Mouse (Mus musculus) heart, adult 11 months (tissue): Measurements from ENCODE around the gene Slc6a20a.

Source experiments
- DNase-seq: peaks from one replicate; pipeline ENCODE4 v3.0.0; 2022

Slc6a20a gene

DNA sequence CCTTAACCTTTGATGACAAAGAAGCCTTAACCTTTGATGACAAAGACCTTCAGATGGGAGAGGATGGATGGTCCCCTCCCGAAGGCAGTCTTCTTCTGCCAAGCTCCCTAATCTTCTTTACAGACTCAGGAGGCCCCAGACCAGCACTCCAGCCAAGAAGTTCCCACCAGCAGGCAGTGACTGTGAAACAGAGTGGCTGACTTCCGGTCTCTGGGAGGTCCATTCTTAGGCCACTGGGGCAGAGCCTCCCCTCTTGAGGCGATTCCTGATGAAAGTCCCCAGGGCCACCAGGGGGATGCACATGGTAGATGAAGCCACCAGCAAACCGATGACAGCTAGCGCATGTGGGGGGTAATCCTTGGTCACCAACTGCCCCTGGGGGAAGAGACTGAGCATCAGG lies 41.9 kb downstream of the Slc6a20a start:
- no peak for DNase-seq

DNA sequence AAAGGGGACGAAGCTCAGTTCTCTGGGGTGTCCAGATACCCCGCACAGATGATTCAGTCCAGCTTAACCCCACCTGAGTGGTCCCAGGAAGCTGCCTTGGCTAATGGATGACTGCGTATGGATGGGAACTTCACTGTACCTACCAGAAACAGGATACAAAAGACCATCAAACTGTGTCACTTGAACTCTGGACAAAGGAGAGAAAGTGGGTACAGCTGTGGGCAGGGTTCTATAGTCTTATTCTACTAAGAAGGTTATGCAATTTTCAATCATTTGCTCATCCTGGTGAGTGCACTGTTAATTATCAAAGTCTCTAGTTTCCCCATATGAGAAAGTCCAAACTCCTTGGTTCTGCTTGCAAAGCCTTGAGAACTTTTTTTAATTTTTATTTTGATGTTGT lies 45.7 kb downstream of the Slc6a20a start:
- no peak for DNase-seq

DNA sequence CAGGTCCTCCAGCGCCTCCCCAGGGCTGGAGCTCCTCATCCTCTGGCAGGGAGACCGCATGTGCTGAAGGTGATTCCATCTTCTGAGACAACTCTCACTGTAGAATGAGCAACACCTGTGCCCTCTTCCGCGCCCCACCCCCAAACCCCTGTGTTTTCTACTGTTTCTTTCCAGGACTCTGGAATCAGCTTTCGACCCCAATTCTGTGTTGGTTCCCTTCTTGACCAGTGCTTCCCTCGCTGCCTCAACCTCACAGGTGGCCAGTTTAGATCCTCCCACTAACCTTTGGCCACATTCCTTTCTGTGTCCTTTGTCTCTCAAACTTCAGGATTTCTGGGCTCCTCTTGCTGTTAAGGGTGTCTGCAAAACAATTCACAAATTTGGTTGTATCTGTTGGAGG lies 46.4 kb downstream of the Slc6a20a start, which contains the start of gene Slc6a20b:
Gene Slc6a20b (minus strand): TSS at position 285 of the 400 bp plus-strand sequence.
- DNase-seq = no peak

DNA sequence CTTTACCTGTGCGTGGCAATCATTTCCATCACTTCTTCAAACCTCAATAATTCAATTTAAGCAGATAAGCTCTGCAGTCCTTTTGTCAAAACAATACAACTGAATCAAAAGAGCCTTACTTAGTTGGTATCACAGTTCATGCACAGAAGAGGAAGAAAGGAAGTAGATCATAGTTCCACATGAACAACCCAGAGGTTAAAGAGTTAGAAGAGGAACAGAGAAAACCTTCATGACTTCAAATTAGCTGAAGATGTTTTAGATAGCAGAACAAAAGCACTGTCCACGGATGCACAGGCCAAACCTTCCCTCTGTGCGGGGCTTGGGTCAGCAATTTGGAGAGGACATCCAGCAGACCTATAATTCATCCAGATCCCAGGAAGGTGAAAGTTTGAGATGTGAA lies 47.0 kb downstream of the Slc6a20a start:
- DNase-seq = no peak

DNA sequence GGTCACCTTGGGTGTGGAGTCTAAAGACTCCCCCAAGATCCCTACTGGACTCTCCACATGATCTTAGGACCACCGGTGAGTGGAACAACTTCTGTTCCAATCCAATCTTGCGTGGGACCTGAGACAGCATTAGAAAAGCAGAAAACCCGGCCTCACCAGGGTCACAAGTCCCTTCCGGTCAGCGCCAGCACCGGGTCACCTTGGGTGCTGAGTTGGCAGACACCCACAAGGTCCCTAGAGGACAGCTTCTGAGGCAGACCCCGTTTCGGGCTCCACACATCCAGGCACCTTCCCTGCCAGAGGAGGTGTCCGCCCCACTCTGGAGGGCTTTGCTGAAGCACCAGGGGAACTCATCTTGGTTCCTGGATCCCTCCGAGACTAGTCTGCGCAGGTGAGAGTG lies 52.9 kb downstream of the Slc6a20a start:
- DNase-seq = no peak

DNA sequence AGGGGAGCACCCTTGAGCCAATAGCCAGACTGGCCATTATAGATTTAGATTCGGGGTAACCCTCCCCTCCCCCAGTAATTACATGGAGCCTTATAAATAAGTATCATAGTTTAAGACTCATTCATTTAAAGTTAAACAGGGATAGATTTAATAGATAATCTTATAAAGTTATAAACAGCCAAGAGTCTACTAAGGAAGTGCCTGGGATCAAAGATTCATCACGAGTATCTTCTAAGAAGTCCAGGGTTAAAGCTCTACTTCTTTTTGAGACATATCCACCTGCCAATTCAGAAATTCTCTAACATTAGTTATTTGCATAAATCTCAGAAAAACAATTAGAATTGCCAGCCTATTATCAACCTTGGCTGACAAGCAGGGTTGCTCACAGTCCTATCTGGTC lies 53.9 kb downstream of the Slc6a20a start:
- no peak for DNase-seq

DNA sequence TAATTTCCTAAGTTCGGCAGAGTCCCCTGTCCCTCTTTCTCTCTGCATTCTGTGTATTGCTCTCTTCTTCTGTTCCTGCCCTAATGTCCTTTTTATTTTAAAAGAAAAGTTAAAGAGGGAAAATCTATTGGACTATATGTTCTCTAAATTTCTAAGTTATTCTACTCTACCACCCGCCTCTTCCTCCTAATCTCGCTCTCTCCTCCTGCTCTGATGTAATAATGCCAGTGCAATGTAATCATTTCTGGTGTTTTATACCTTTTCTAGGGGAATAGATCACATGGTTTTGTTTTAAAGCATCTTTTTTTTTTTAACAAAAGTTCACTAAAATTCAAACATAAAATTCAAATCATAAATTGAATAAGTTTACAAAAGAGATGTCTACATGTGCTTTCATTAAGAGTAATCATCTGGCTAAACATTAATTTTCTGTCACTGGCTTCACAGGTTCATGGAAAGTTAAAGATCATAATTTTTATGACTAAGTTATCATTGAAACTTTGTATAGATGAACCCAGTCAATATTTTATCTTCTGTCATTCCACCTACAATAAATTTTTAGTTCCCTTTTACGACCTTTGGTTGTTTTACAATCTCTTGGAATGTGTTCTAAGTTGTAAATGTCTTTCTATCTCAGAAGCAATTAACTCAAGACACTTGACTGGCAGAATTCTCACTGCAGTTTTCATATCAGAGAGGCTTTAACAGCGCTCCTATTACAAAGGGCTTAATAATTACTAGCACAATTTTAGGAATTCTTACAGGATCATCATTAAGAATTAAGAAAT lies 58.2 kb downstream of the Slc6a20a start:
- no peak for DNase-seq

DNA sequence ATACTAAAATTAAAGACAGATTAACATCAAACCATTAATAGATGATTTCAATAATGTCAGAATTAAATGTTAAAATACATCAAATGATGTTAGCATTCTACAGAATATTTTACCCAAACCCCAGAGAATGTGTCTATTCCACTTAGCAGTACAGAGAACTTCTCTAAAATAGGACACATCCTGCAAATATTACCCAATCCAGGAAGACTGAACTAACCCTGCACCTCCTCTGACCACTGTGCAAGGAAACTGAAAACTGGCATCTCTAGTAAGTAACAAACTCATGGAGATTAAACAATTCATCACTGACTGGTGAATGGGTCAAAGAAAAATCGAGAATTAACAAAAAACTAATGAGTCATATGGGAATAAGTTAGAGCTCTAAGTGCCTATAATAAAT lies 77.2 kb downstream of the Slc6a20a start:
- no peak for DNase-seq

DNA sequence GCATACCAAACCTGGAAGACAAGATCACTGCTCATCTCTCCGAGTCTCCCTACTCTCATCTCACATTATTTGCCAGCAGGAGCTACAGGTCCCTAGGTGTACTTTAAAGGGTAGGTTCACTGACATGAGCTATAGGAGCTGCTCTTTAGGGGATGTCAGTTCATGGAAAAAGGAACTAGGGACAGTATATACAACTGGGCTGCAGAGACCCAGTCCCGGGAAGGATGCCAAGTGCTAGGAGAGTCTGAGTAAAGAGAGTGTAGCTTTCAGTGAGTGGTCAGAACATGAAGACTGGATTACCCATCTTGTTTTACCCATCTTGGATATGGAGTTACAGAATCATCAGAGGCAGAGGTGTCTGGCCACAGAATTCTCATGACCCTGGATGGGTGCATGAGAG lies 81.3 kb downstream of the Slc6a20a start:
- no peak for DNase-seq

DNA sequence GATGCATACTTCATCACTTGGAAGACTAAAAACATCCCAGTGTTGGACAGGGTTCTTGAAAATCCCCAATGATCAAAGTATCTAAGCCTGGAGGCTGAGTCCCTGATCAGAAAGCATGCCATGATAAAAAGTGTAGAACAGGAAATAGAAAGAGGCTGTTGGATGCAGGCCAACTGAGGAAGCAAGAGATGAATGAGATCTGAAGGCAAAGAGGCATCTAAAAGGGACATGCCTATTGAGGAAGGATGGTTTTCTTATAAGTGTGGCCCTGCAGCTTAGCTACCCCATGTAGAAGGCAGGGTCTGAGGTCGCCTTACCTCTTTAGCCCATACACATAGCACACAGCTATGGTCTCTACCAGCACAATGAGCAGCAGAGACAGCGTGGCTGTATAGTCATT lies 81.8 kb downstream of the Slc6a20a start:
- no peak for DNase-seq

DNA sequence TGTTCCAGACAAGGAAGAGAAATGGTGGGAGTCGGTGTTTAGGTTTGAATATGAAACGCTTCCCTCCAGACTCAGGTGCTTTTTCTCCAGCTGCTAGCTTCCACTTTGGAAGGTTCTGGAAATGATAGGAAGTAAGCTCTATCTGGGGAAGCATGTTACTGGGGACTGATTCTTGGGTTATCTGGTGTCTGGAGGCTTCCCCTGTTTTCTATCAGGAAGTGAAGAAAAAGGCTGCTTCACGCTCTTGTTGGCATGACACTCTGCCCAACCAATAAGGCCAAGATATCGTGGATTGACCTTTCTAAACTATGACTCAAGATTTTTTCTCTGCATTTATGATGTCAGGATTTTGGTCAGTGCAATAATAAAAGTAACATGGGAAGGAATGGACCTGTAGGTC lies 83.5 kb downstream of the Slc6a20a start:
- no peak for DNase-seq

DNA sequence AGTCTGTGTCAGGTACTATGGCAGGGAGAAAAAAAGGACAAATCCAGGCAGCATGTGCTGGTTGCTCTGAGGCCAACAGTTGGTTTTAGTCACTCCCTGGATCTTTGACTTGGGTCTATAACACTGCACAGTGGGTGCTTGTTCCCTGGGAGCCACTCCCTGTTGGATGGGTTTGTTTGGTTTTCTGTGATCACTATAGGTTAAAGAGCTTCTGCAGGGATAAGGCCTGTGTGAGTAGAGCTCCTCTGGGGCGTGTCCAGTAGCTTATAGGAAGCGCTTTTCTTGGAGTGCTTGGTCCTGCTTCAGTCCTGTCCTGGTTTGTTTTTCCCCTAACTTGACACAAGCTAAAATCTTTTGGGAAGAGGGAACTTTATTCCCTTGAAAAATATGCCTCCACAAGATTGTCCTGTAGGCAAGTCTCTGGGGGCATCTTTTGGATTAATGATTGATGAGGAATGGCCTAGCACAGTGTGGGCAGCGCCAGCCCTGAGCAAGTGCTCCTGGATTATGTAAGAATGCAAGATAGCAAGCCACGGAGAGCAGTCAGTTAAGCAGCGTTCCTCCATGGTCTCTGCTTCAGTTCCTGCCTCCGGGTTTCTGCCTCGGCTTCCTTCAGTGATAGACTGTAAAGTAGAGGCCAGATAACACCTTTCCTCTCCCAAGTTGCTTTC lies 89.3 kb downstream of the Slc6a20a start:
- DNase-seq = no peak
